Mouse (Mus musculus): Measurements from ENCODE around the gene Sh2d3c. TPM values are rescaled to one million over a fixed set of nuclear protein-coding genes. Genes with fewer than 3 reads are reported as not detected.
A peak's percentile ranks its signal among the peaks of the same experiment; 100 is the strongest.

Gene Sh2d3c
- total RNA-seq (2014; fragmentation: Nextera tagmentation) (14.3 and 17.6 TPM in 2 replicates), total RNA-seq (2017) (11.2 and 12.7 TPM in 2 replicates)

DNA sequence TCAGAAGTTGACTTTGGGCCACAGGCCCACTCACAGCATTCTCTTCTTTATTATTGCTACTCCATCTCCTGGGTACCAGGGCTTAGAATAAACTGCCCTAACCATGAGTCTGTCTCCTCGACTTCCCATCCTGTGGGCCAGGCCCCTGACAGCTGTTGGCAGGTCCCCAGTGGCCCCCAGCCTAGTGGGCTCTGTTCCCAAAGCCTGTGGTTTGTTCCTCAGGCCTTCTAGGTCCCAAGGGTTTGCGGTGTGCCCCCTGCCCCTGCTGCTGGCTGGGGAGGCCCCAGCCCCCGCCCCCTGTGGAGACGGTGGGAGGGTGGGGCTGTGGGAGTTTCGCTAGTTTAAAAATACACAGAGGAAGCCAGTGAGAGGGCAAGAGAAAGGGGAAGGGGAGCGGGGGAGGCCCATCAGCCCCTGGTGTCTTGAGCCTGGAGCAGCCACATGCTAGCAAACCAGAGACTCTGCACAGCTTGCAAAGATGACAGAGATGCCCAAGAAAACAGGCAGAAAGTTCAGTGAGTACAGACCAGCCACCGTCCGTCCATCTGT, at the start of gene Sh2d3c:
Sh2d3c (plus strand) TSS at position 375 of the 549 bp plus-strand sequence.
- ATAC-seq (replicated peaks; ENCODE audit: poor library complexity, severe bottlenecking): peak; percentile 65

DNA sequence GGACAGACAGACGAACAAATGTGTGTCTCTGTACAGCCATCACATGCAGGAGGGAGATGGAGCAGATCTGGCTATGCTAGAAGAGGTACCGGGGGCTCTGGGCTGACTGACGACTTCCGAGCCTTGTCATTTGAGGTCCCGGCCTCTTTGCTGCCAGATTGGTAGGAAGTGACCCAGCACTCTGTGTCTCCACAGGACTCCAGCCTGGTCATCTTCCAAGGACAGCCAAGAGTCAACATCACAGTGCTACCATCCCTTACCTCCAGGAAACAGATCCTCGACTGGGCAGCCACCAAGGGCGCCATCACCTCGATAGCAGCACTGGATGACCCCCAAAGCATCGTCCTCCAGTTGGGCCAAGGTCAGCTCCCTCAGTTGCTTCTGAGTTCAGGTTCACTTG, 49.7 kb upstream of the Sh2d3c start:
- ATAC-seq (replicated peaks; ENCODE audit: poor library complexity, severe bottlenecking): no peak

GRCm38 (mm10) chr2:32671907-32672595, 48.8 kb upstream of the Sh2d3c start:
- ATAC-seq (replicated peaks; ENCODE audit: poor library complexity, severe bottlenecking): no peak

GRCm38 (mm10) chr2:32673176-32673917, 47.5 kb upstream of the Sh2d3c start:
- no peak for ATAC-seq (replicated peaks; ENCODE audit: poor library complexity, severe bottlenecking)

- no peak for ATAC-seq (replicated peaks; ENCODE audit: poor library complexity, severe bottlenecking)
Measured at GRCm38 (mm10) chr2:32676821-32677220, 44.0 kb upstream of the Sh2d3c start.

DNA sequence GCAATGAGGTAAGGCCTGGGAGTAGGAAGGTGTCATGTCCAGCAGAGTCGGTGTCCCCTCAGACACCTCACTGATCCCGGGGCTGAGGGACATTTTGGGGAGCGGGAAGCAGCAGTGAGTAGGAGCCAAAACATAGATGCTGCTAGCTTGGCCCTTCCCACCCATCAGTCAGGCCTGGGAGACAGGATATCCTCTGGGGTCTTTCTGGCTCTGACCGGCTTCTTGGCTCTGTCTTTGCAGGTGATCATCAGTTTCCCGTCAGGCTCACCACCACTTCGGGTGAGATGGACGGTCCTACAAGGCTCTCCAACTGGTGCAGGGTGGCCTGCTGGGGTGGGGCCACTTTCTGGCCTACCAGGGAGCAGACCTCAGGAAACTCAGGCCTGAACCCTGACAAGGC, 43.2 kb upstream of the Sh2d3c start:
- no peak for ATAC-seq (replicated peaks; ENCODE audit: poor library complexity, severe bottlenecking)

DNA sequence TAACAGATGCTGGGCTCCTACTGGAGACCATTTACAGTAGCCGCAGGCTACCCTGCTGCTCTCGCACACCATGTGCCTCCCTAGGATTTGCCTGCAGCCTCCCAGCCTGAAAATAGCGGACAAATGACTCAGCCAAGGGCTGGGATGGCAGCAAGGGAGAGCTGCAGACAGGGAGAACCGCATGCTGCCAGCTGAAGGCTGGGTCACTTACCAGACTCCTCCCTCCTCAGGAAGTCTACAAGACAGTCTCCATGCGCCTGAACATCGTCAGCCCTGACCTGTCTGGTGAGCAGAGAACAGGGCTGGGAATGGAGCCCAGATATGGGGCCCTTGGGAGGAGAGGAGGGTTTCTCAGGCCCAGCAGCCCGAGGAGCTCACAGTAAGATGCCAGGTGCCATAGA, 40.8 kb upstream of the Sh2d3c start:
- ATAC-seq (replicated peaks; ENCODE audit: poor library complexity, severe bottlenecking): no peak

GRCm38 (mm10) chr2:32680961-32681650, 39.7 kb upstream of the Sh2d3c start:
- no peak for ATAC-seq (replicated peaks; ENCODE audit: poor library complexity, severe bottlenecking)

DNA sequence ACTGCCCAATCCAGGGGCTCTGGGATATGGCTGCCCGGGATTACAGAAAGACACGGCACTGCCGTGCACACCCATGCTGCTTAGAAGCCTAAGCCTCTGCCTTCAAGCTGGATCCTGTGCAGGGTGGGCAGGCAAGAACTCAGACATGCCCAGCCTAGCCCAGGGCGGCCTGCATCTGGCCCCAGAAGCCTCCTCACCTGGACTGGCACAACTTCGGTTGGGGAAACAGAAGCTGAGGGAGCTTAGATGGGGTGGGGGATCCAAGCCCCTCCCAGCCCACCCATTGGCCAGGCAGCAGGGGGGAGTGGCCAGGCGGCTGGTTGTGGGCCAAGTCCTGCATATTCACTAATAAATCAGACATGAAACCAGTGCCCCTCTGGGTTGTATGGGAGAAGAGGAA, 39.1 kb upstream of the Sh2d3c start:
- ATAC-seq (replicated peaks; ENCODE audit: poor library complexity, severe bottlenecking): no peak

DNA sequence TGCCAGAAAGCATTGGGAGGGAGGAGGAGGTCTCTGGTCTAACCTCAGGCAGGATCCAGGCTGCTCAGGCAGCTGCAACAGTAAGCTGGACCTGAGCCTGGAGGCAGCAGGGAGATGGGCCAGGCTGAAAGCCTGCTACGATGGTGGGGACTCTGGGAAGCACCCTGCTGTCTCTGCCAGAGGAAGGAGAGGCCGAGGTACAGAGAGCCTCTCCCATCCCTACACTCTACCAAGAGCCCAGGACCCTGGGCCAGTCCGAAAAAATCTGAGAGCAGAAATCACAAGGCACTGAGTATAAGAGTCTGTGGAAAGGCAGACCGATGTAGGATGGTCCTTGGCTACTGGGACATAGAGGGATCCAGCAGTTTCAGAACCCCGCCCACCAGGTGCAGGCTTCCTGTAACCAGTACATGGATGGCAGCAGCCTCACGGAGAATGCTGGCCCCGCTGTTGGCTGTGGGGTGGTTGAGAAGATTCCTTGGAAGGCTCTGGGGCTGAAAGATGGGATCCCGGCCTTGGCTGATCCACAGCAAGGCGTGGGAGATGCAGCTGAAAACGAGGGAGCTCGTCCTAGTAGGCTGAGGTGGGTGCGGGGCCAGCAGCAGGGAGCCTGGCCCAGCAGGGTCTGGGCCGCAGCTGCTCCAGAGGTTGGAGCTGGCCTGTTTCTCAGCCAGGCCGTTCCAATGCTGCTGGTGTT, 38.0 kb upstream of the Sh2d3c start:
- ATAC-seq (replicated peaks; ENCODE audit: poor library complexity, severe bottlenecking): no peak

DNA sequence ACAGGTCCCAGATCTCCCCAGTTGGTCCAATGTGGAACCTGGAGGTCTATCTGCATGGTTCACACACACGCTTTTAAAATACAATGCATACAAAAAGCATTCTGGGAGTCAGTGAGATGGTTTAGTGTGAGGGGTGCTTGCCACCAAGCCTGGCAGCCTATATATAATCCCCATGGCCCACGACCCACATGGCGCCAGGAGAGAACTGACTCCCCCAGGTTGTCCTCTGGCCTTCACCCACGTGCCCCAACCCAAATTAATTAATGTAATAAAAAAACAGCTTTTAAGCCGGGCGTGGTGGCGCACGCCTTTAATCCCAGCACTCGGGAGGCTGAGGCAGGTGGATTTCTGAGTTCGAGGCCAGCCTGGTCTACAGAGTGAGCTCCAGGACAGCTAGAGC, 37.2 kb upstream of the Sh2d3c start:
- no peak for ATAC-seq (replicated peaks; ENCODE audit: poor library complexity, severe bottlenecking)

DNA sequence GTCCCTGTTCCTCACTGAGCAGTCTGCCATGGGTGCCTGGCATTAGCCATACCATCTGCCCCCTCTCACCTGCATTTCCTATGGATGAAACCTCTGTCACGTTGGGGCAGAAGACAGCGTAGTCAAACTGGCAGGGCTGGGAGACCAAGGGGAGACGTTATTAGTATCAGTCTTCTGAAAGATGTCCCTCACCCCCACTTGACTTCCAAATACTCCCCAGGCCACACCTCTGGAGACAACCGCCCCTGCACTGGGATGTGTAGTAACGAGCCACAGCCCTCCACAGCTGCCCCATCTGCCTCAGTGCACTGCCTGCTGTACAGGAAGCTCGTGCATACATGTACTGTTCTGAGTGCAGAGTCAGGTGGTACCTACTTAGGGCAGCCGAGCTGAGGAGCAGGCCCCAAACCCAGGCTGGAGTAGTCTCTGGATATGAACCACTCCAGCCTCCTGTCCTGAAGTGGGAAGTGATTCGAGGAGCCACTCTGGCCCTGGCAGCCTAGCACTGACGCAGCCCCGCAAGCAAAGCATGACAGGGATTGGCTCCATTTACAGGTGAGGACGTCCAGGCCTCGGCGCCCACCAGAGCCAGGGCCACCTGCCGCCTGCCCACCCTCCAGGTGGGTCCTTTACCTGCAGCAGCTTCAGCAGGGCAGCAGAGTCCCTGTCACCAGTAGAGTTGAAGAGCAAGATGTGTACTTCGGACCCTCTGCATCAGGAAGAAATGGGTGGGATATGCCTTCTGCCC, 36.0 kb upstream of the Sh2d3c start:
- no peak for ATAC-seq (replicated peaks; ENCODE audit: poor library complexity, severe bottlenecking)

DNA sequence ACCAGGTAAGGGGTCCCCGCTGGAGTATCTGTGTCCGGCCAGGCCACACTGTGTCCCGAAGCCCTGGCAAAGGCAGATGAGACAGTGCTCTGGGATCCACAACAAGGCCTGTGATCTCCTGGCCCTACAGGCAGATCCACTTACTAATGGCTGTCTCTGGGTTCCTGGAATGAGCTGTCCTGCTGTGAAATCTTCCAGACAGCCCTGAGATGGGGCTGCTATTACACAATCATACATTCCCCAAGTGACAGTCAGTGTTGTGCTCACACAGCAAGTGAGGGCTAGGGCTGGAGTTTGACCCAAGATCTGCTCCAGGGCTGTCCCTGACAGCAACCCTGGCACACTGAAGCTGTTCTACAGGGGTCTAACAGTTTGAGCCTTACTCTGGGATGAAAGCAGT, 35.0 kb upstream of the Sh2d3c start:
- no peak for ATAC-seq (replicated peaks; ENCODE audit: poor library complexity, severe bottlenecking)

GRCm38 (mm10) chr2:32686640-32687039, 34.2 kb upstream of the Sh2d3c start:
- ATAC-seq (replicated peaks; ENCODE audit: poor library complexity, severe bottlenecking): no peak

- ATAC-seq (replicated peaks; ENCODE audit: poor library complexity, severe bottlenecking): no peak
Measured at GRCm38 (mm10) chr2:32687562-32687961, 33.3 kb upstream of the Sh2d3c start.

DNA sequence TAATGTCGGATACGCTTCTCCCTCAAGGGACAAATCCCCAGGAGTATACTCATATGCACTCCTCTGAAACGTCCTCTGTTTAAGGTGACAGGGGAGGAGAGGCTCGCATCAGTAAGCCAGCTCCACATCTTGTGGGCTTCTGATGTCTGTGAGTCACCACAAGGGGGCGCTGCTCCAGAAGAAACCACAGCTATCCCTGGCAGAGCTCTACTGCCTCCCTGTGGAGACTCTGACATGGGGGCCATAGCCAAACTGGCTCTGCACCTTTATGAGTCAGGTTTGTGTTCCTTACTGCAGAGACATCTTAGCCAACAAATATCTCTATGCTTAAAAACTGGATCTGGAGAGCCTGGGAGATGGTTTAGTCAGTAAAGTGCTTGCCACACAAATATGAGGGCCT, 31.4 kb upstream of the Sh2d3c start:
- peak; percentile 63 for ATAC-seq (replicated peaks; ENCODE audit: poor library complexity, severe bottlenecking)

- no peak for ATAC-seq (replicated peaks; ENCODE audit: poor library complexity, severe bottlenecking)
Measured at GRCm38 (mm10) chr2:32691041-32691440, 29.8 kb upstream of the Sh2d3c start.

GRCm38 (mm10) chr2:32692496-32692895, 28.4 kb upstream of the Sh2d3c start:
- ATAC-seq (replicated peaks; ENCODE audit: poor library complexity, severe bottlenecking): no peak

GRCm38 (mm10) chr2:32693282-32693681, 27.6 kb upstream of the Sh2d3c start:
- ATAC-seq (replicated peaks; ENCODE audit: poor library complexity, severe bottlenecking): no peak
